Mouse (Mus musculus) effector memory CD4-positive, alpha-beta T cell, adult 7 months (primary cell): ENCODE measurements around the gene Kcnk1. TPM values are rescaled to one million over a fixed set of nuclear protein-coding genes. Genes with fewer than 3 reads are reported as not detected.

Experiments
- polyA plus RNA-seq: library from polyadenylated mRNA; unstranded; fragments of 100-300 nt; shearing (Covaris generic); gene quantifications from one replicate; pipeline ENCODE4 v1.2.1, GENCODE M21; 2017

Gene Kcnk1
- polyA plus RNA-seq, result not detected

GRCm38 (mm10) chr8:125995101-125995986 is at the start of gene Kcnk1:
Gene Kcnk1 (plus strand): TSS chr8:125995170.

Other genes starting within 250 kb of the Kcnk1 start
- gene Pcnx2, start 96.9 kb upstream of the Kcnk1 start, polyA plus RNA-seq, result 0.88 TPM
- not detected for gene Map3k21, start 84.7 kb upstream of the Kcnk1 start, polyA plus RNA-seq